Mouse (Mus musculus) cerebellum, adult 2 months (tissue): Measurements from ENCODE around the gene Srgap2. TPM values are rescaled to one million over a fixed set of nuclear protein-coding genes. Genes with fewer than 3 reads are reported as not detected.

ENCODE experiments used
- DNase-seq, 2 experiments: peaks; one replicate each; pipeline ENCODE4 v3.0.0; 2021
- H3K27ac ChIP-seq: fragments of 200-500 bp; 2 replicates; pipeline ENCODE4 v1.5.1; 2012; ENCODE audit warnings: low read length, control low read depth, inconsistent platforms; ENCODE audit not compliant: insufficient read depth
- H3K27me3 ChIP-seq: fragments of 200-500 bp; 2 replicates; pipeline ENCODE4 v1.6.1; 2012; ENCODE audit warnings: inconsistent platforms, mild to moderate bottlenecking, low read length, moderate library complexity; ENCODE audit not compliant: control insufficient read depth, insufficient read depth
- H3K4me1 ChIP-seq: fragments of 200-500 bp; 2 replicates; pipeline ENCODE4 v1.6.1; 2011; ENCODE audit warnings: low read length; ENCODE audit not compliant: control insufficient read depth, insufficient read depth
- H3K4me3 ChIP-seq: fragments of 200-500 bp; replicated peaks from 2 replicates; pipeline ENCODE3; 2011; ENCODE audit warnings: mild to moderate bottlenecking, low read depth, low read length, control low read depth; ENCODE audit not compliant: insufficient read depth
- CTCF ChIP-seq: fragments of 200-500 bp; IDR thresholded peaks from 2 replicates; pipeline ENCODE4 v1.5.1; 2011; ENCODE audit warnings: low read depth, mild to moderate bottlenecking, control low read depth, low read length, moderate library complexity, borderline replicate concordance; ENCODE audit not compliant: insufficient read depth
- POLR2A ChIP-seq: fragments of 200-500 bp; IDR thresholded peaks from 2 replicates; pipeline ENCODE4 v1.6.1; 2011; ENCODE audit warnings: low read length, control low read depth, borderline replicate concordance; ENCODE audit not compliant: insufficient read depth
- WGBS: fragments of 180-500 bp; shearing (Covaris S2); methylation state at CpG from one replicate; pipeline ENCODE4 v1.1.7; 2018; 5-methylcytosine and 5-hydroxymethylcytosine counted together
- polyA plus RNA-seq: library from polyadenylated mRNA; depleted of rRNA; stranded (reverse); fragments of >200 nt; gene quantifications from 2 replicates; pipeline ENCODE4 v1.2.3, GENCODE M21; 2012

The Srgap2 gene
- polyA plus RNA-seq, 1 experiment, result 83.1 TPM

DNA sequence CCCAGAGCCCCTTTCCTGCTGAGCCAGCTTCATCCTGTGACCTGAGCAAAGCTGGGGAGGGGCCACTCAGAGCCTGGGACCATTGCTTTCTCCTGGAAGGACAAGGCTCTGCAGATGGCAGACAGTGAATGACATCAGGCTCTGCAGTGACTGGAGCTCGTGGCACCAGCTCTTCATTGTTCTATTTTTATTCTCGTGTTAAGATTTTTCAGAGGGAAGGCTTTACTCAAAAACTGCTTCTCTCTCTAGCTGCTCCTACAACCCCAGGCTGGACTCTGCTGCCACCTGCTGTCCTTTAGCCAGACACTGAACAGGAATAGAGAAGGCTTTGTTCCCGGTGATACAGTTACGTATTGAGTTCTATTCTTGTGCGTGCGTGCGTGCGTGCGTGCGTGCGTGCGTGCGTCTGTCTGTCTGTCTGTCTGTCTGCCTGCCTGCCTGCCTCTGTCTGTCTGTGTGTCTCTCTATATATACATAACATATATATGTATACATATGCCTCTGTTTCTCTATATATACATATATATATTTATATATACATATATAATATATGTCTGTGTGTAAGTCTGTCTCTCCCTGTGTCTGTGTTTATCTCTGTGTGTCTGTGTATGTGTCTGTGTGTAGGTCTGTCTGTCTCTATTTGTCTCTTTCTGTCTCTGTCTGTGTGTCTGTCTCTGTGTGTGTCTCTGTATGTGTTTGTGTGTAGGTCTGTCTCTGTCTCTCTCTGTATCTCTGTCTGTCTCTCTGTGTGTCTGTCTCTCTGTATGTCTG is 28.1 kb upstream of the Srgap2 start:
- Histone ChIP-seq H3K4me1 (no peaks in the 10 kb centered on the region; the same call in 1 of the 2 replicates), H3K27me3 (no peaks in the 10 kb centered on the region), H3K4me3 (no peak overlapping the region), H3K27ac (peak overlapping the region; percentile 76)
- TF ChIP-seq CTCF (peak; percentile 91), POLR2A (no peak)
- WGBS, result 1% methylated on average over 13 of the region's 13 CpGs
- peak; percentile 87 for DNase-seq

DNA sequence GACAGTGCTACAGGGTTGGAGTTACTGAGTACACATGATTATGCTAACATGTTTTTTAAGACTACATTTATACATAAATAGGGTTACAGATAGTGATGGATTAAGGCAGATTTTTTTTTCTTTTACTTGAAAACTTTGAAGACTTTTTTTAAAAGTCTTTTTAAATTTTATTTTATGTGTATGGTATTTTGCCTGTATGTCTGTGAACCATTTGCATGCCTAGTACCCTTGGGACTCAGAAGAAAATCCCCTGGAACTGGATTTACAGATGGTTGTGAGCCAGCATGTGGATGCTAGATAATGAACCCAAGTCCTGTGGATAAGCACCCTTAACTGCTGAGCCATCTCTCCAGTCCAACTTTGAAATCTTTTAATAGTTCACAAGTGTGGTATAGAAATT is 26.3 kb upstream of the Srgap2 start:
- Histone ChIP-seq H3K4me1 (peaks cover 4% of the 10 kb centered on the region; the same call in 1 of the 2 replicates), H3K27me3 (no peaks in the 10 kb centered on the region), H3K27ac (no peak overlapping the region), H3K4me3 (no peak overlapping the region)
- DNase-seq, result no peak
- TF ChIP-seq CTCF (no peak), POLR2A (no peak)

DNA sequence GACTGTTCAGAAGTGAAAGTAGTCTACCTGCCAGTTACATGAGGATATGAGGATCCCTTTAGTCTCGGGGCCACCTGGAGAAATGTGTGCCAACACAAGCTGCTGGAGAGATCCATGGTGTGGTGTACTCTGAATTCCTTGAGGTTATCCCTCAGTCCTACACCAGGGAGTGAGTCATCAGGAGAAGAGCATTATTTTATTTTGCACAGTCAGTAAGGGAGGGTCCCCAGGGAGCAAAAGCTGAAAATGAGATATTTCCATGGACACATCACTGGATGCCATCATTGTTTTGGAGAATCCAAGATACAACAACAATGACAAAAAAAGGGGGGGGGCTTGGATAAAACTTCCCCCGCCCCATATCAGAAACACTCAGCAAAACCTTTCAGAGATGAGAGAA is 24.8 kb upstream of the Srgap2 start:
- no peak for DNase-seq
- H3K4me1 ChIP-seq, result peaks cover 6% of the 10 kb centered on the region; the same call in 1 of the 2 replicates
- H3K27ac ChIP-seq, result no peak overlapping the region
- H3K4me3 ChIP-seq, result no peak overlapping the region
- no peaks in the 10 kb centered on the region for H3K27me3 ChIP-seq
- TF ChIP-seq POLR2A (no peak), CTCF (no peak)
- 69% methylated on average over 2 of the region's 2 CpGs for WGBS

DNA sequence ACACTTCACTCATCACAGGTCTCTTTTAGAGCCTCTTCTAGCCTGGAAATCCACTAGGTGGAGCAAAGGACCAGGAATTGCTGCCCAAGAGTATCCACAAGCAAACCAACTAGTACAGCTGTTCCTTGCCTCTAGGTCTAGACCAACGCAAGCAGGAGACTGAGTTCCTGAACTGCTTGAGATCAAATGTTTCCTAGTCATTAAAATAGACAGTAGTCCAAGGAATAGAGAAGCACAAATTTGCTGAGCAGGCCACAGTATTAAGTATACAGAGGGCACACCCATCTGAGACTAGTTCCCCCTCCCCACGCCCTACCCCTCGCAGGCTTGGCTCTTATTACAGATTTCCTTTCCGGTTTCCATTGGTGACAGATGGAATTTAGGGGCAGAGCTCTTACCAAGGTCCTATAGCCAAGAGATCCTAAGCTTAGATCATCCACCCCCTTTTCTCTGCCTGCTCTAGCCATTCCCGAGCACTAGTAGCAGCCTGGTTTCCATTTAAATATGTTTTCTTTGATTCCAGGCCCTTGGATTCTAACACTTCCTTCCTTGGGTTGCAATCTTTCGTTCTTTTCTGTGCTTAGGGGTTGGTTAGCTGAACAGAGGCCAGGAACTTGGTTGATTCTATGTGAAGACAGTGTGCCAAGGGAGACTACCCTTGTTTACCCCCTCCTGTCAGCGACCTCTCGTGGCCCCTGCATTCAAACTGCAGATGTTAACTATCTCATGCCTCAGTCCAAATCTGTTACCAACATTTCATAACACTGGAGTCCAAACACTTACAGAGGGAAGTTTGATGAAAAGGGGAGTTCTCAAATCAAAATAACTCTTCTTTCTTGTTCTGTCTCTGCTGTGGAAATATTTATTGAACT is 21.6 kb upstream of the Srgap2 start:
- Histone ChIP-seq H3K27me3 (no peaks in the 10 kb centered on the region), H3K27ac (no peak overlapping the region), H3K4me3 (no peak overlapping the region), H3K4me1 (peaks cover 12% of the 10 kb centered on the region; the same call in 1 of the 2 replicates)
- TF ChIP-seq CTCF (peak; percentile 28; the same call in 1 of the 2 replicates), POLR2A (no peak)
- WGBS, result 21% methylated on average over 8 of the region's 8 CpGs
- peak; percentile 35 to 53 for DNase-seq

DNA sequence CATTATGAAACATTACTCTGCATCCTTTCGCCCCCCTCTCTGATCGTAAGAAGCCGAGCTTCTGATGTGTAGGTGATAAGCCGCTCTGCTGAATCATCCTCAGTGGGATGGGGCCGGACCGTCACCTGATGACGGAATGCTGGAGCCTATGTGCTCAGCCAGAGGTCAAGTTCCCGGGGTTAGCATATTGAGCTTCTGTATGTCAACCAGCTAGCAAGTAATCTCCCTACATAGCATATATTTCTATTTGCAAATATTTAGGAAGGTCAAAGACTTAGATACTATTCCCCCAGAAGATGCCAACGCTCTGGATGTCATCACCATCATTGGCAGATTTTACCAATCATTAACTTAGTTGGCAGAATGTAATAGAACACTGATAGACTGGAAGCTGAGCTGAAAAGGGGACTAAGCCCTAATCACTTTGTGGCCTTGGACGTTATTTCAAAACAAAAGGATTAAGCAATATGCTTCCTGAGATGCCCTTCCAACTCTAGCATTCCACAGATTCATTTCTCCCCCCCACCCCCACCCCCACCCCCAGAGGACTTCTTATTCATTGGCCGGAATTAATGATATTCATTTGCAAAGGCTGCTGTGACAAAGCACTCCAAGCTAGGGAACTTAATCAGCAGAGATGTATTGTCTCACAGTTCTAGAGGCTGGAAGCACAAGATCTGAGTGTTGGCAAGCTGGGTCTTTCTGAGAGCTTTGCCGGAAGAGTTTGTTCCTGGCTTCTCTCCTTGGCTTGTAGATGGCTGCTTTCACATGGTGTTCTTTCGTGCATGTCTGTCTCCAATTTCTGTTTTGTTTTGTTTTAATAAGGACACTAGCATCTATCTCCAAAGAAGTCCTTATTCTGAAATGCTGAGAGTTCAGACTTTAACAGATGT is 19.9 kb upstream of the Srgap2 start:
- TF ChIP-seq CTCF (no peak), POLR2A (no peak)
- Histone ChIP-seq H3K4me3 (no peak overlapping the region), H3K27ac (no peak overlapping the region), H3K27me3 (no peaks in the 10 kb centered on the region), H3K4me1 (peaks cover 19% of the 10 kb centered on the region; the same call in 1 of the 2 replicates)
- 78% methylated on average over 13 of the region's 13 CpGs for WGBS
- DNase-seq, result no peak

DNA sequence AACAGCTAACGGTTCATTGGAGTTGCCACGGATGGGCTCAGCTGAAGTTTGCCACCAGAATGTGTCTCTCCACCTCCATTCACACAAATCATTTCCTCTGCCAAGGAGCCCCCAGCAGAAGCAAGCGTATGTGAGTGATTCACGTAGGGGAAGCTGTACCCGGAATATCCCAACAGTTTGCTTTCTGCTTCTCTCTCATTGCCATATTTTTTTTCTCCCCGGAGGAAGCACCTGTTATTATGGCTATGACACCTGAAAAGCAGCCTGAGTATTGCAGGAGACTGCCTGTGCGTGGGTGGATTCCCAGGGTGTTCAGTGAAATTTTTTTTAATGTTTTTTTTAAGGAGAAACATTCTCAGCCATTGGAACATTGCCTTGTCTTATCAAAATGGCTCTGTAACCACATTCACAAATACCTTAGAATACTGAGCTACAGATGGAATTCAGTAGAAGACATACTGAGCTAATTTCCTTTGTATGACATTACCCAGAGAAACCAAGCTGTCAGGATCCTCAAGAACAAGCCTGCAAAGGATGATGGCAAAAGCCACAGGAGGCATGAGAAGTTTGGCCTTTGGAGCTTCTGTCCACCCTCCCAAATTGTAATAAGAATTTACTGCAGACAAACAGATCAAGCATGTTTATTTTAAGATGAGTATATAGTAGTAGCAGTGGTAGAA is 16.9 kb upstream of the Srgap2 start:
- TF ChIP-seq POLR2A (no peak), CTCF (no peak)
- peaks cover 18% of the 10 kb centered on the region; the same call in 1 of the 2 replicates for H3K4me1 ChIP-seq
- H3K27me3 ChIP-seq, result no peaks in the 10 kb centered on the region
- 10% methylated on average over 7 of the region's 7 CpGs for WGBS
- peak overlapping the region; percentile 64; the same call in 1 of the 2 replicates for H3K27ac ChIP-seq
- peak; percentile 75 to 95 for DNase-seq
- no peak overlapping the region for H3K4me3 ChIP-seq

DNA sequence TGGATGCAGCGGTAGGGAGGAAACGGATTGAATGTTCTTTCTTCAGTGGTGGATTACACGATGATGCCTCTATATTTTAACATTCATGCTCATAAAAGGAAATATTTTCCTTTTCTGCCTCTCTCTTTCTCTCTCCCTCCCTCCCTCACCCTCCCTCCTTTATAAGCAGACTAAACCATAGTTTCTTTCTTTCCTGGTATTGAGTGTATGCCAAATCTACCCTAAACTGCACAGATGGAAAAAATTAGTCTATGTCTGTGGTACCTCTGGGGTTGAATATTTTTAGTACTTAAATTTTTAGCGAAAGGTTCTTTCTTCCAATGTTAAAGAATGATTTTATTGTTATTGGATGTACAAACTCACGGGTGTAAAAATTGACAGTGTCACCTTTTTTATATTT is 14.8 kb upstream of the Srgap2 start:
- no peak for DNase-seq
- WGBS, result 72% methylated on average over 5 of the region's 5 CpGs

More for the DNA sequence above, 14.8 kb upstream of the Srgap2 start:
- Histone ChIP-seq H3K27me3 (no peaks in the 10 kb centered on the region), H3K27ac (no peak overlapping the region), H3K4me1 (peaks cover 13% of the 10 kb centered on the region; the same call in 1 of the 2 replicates), H3K4me3 (no peak overlapping the region)
- no peak for TF ChIP-seq CTCF
- TF ChIP-seq POLR2A, result no peak
